Mouse (Mus musculus) cerebellum, adult 2 months (tissue): ENCODE data around the gene Tlcd1.

ENCODE experiments used
- CTCF ChIP-seq: fragments of 200-500 bp; IDR thresholded peaks from 2 replicates; pipeline ENCODE4 v1.5.1; 2011; ENCODE audit warnings: low read depth, mild to moderate bottlenecking, control low read depth, low read length, moderate library complexity, borderline replicate concordance; ENCODE audit not compliant: insufficient read depth
- POLR2A ChIP-seq: fragments of 200-500 bp; IDR thresholded peaks from 2 replicates; pipeline ENCODE4 v1.6.1; 2011; ENCODE audit warnings: low read length, control low read depth, borderline replicate concordance; ENCODE audit not compliant: insufficient read depth

DNA sequence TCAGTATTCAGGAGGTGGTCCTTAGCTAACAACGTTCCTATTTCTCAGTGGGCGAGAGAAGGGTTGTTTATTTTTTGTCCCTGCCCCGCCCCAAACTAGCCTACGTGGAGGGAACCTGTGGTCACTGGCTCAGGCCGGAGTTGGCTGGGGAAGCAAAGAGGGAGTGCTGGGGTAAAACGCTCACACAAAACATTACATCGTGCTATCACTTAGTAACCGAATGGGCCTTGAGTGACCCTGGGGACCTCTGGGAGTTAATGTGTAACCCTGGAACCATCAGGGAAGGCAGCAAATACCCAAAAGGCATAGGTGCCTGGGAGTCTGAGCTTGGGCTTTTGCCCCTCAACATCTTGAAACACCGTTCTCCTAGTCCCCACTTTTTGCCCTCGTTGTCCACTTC is 926 bp downstream of the Tlcd1 start:
- TF ChIP-seq POLR2A (no peak), CTCF (no peak)
